In genomic region chr3:51159322-51159721, GRCm38 (mm10) we compare ENCODE assay signal across 22 mouse cellular contexts.
A peak's percentile ranks its signal among the peaks of the same experiment; 100 is the strongest.
DNase-seq lines count a peak whose midpoint lies in the region; ATAC-seq and TF ChIP-seq lines count a peak whose summit lies in the region.
"Had no signal": no experiment of that assay in that cellular context is flagged by ENCODE, and none has a peak within 500 bp of the region (broad histone marks: within the 10 kb centered on the region; RNA-seq: fewer than 3 reads in every experiment).

No protein-coding gene starts in this region.

- H3K27ac ChIP-seq in liver, adult 2 months (replicated peaks; ENCODE audit: insufficient read depth, low read depth, low read length), result no peak overlapping the region
- no peak overlapping the region for H3K27ac ChIP-seq in liver, embryonic 12.5 days
- H3K27ac ChIP-seq in midbrain, embryonic 12.5 days (replicated peaks), result peak overlapping the region; percentile 40
- no peak overlapping the region for H3K27ac ChIP-seq in heart, embryonic 11.5 days (ENCODE audit: low read depth, low read length)
- H3K27ac ChIP-seq: embryonic facial prominence, embryonic 13.5 days; forebrain, embryonic 12.5 days; heart, embryonic 10.5 days; heart, embryonic 15.5 days; hindbrain, postnatal 0 days had no signal

- no peak overlapping the region for H3K4me3 ChIP-seq in liver, adult 2 months (ENCODE audit: insufficient read depth, low read depth, low read length)
- H3K4me3 ChIP-seq in liver, embryonic 12.5 days, result no peak overlapping the region
- no peak overlapping the region for H3K4me3 ChIP-seq in midbrain, embryonic 12.5 days
- H3K4me3 ChIP-seq in heart, embryonic 11.5 days (ENCODE audit: low read depth, low read length), result no peak overlapping the region
- H3K4me3 ChIP-seq: embryonic facial prominence, embryonic 13.5 days; forebrain, embryonic 12.5 days; heart, embryonic 10.5 days; heart, embryonic 15.5 days had no signal

- no peak for TF ChIP-seq POLR2A in liver, adult 2 months (IDR thresholded peaks at IDR 0.05; ENCODE audit: extremely low read depth, insufficient read depth, low read length)

- no peaks in the 10 kb centered on the region for H3K27me3 ChIP-seq in liver, adult 2 months (ENCODE audit: control insufficient read depth, insufficient read depth, low read length)
- H3K27me3 ChIP-seq in liver, embryonic 12.5 days (replicated peaks), result no peaks in the 10 kb centered on the region
- peaks cover 7% of the 10 kb centered on the region; the same call in 1 of the 2 replicates for H3K27me3 ChIP-seq in midbrain, embryonic 12.5 days
- no peaks in the 10 kb centered on the region for H3K27me3 ChIP-seq in heart, embryonic 11.5 days (ENCODE audit: control insufficient read depth, insufficient read depth, low read length)
- H3K27me3 ChIP-seq: embryonic facial prominence, embryonic 13.5 days; forebrain, embryonic 12.5 days; heart, embryonic 15.5 days had no signal

- no peak for TF ChIP-seq CTCF in liver, adult 2 months (IDR thresholded peaks at IDR 0.05; ENCODE audit: low read depth, low read length)

- H3K4me2 ChIP-seq in liver, embryonic 12.5 days, result no peak overlapping the region
- H3K4me2 ChIP-seq in midbrain, embryonic 12.5 days (replicated peaks), result no peak overlapping the region
- no peak overlapping the region for H3K4me2 ChIP-seq in heart, embryonic 11.5 days
- H3K4me2 ChIP-seq: embryonic facial prominence, embryonic 13.5 days; forebrain, embryonic 12.5 days; heart, embryonic 15.5 days had no signal

- no peaks in the 10 kb centered on the region for H3K79me2 ChIP-seq in liver, adult 2 months (ENCODE audit: control insufficient read depth, insufficient read depth, low read length)

- no peaks in the 10 kb centered on the region for H3K9me3 ChIP-seq in liver, embryonic 12.5 days (replicated peaks)
- H3K9me3 ChIP-seq in midbrain, embryonic 12.5 days, result no peaks in the 10 kb centered on the region
- H3K9me3 ChIP-seq in heart, embryonic 11.5 days (replicated peaks; ENCODE audit: control insufficient read depth, low read length), result no peaks in the 10 kb centered on the region
- H3K9me3 ChIP-seq: embryonic facial prominence, embryonic 13.5 days; forebrain, embryonic 12.5 days; G1E; heart, embryonic 10.5 days; heart, embryonic 15.5 days had no signal

- peaks cover 24% of the 10 kb centered on the region for H3K4me1 ChIP-seq in liver, adult 2 months (ENCODE audit: control insufficient read depth, insufficient read depth, low read length)
- H3K4me1 ChIP-seq in liver, embryonic 12.5 days, result peaks cover 57% of the 10 kb centered on the region
- H3K4me1 ChIP-seq in midbrain, embryonic 12.5 days, result peaks cover 12% of the 10 kb centered on the region
- H3K4me1 ChIP-seq in heart, embryonic 11.5 days (ENCODE audit: control insufficient read depth, insufficient read depth, low read length), result peaks cover 12% of the 10 kb centered on the region

- DNase-seq in embryo, embryonic 10 days (ENCODE audit: low spot score), result peak; percentile 11
- no peak for DNase-seq in embryo, embryonic 9.5 days (ENCODE audit: extremely low spot score)
- peak; percentile 85 for DNase-seq in liver, adult 2 months (ENCODE audit: extremely low read depth, low read depth, low spot score)
- peak; percentile 36 for DNase-seq in retina, embryonic 14.5 days (ENCODE audit: low spot score)
- DNase-seq in lung, adult 18-20 months, result no peak
- DNase-seq: adrenal gland, postnatal 10 days; B cell, adult 2 months; cerebellum, adult 9-11 months; cerebellum, postnatal 36 days; gastrocnemius, postnatal 10 days; heart, adult 18-20 months; heart, postnatal 14 days had no signal

- no peaks in the 10 kb centered on the region for H3K36me3 ChIP-seq in liver, adult 2 months (ENCODE audit: control insufficient read depth, insufficient read depth, low read length)
- H3K36me3 ChIP-seq in liver, embryonic 12.5 days, result no peaks in the 10 kb centered on the region
- H3K36me3 ChIP-seq in midbrain, embryonic 12.5 days, result no peaks in the 10 kb centered on the region
- H3K36me3 ChIP-seq in heart, embryonic 11.5 days (ENCODE audit: control insufficient read depth, insufficient read depth, low read length), result no peaks in the 10 kb centered on the region
- H3K36me3 ChIP-seq: embryonic facial prominence, embryonic 13.5 days; forebrain, embryonic 12.5 days; G1E; heart, embryonic 10.5 days; heart, embryonic 15.5 days had no signal

- no peak overlapping the region for H3K9ac ChIP-seq in liver, adult 2 months (ENCODE audit: low read depth, low read length)
- no peak overlapping the region for H3K9ac ChIP-seq in liver, embryonic 12.5 days
- H3K9ac ChIP-seq in midbrain, embryonic 12.5 days (replicated peaks), result no peak overlapping the region; the same call in 1 of the 2 replicates
- H3K9ac ChIP-seq in heart, embryonic 11.5 days (ENCODE audit: low read depth, low read length), result no peak overlapping the region
- H3K9ac ChIP-seq: embryonic facial prominence, embryonic 13.5 days; forebrain, embryonic 12.5 days; heart, embryonic 15.5 days had no signal

- ATAC-seq in liver, embryonic 12.5 days, result no peak
- ATAC-seq in midbrain, embryonic 12.5 days (ENCODE audit: low FRiP score, low read depth), result peak; percentile 51
- no peak for ATAC-seq in heart, embryonic 11.5 days (replicated peaks; ENCODE audit: insufficient number of reproducible peaks, low FRiP score, low TSS enrichment)
- ATAC-seq: CD4-positive, CD25-positive, alpha-beta regulatory T cell, adult 4 months; hindbrain, postnatal 0 days had no signal

- 29% methylated on average over 4 of the region's 4 CpGs for WGBS in liver, adult 2 months
- 64% methylated on average over 4 of the region's 4 CpGs for WGBS in liver, embryonic 12.5 days (ENCODE audit: insufficient replicate concordance)
- 12% methylated on average over 4 of the region's 4 CpGs for WGBS in midbrain, embryonic 12.5 days
- 68% methylated on average over 4 of the region's 4 CpGs for WGBS in heart, embryonic 11.5 days (ENCODE audit: insufficient replicate concordance)

Comparison
In these comparisons a context has a peak if more than half of its experiments do, and no peak if none do; other contexts are left out.
1. DNase-seq: peak in embryo, embryonic 10 days (single experiment), liver, adult 2 months (single experiment) and retina, embryonic 14.5 days (single experiment); none in embryo, embryonic 9.5 days (single experiment) and lung, adult 18-20 months (0 of 2).